Mouse (Mus musculus): Measurements from ENCODE around the gene Nppc. TPM values are rescaled to one million over a fixed set of nuclear protein-coding genes. Genes with fewer than 3 reads are reported as not detected.

Nppc gene
- polyA plus RNA-seq, 1 experiment from 2014 or later, result 13.8 TPM

DNA sequence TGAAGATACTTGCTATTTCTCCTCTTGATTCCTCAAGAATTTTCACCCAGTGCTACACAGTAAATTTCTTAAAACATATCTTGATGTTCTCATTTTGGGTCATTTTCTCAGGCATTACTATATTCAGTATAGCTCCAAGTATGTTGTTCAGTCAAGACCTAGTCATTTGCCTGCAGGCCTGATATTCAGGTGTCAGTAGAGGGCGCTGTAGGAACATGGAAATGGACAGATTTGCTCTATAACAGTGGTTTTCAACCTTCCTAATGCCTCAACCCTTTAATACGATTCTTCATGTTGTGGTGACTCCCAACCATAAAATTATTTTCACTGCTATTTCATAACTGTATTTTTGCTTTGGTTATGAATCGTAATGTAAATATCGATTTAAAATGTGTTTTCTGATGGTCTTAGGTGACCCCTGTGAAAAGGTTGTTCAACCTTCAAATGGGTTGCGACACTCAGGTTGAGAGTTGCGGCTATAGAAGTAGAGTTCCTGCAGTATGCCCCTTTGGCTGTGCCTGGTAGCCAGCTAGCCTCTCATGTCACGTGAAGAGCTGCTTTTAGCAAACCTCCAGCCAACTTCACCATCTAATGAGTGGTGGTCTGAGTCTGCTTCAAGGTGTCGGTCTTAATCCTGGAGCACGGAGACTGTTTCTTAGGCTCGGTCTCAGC, 51.8 kb downstream of the Nppc start:
- H3K27ac ChIP-seq, result no peak overlapping the region
- H3K36me3 ChIP-seq, result no peaks in the 10 kb centered on the region
- no peaks in the 10 kb centered on the region for H3K4me1 ChIP-seq
- H3K9me3 ChIP-seq, result no peaks in the 10 kb centered on the region
- no peak overlapping the region for H3K9ac ChIP-seq
- ATAC-seq (ENCODE audit: low FRiP score, low read depth), result peak; percentile 63; the same call in 1 of the 2 replicates
- 63% methylated on average over 10 of the region's 10 CpGs for WGBS
- H3K4me3 ChIP-seq, result no peak overlapping the region
- no peak overlapping the region for H3K4me2 ChIP-seq (replicated peaks)
- H3K27me3 ChIP-seq (replicated peaks), result no peaks in the 10 kb centered on the region

Small RNAs within 50 kb of the gene (microRNA-seq; reads per million reads assigned to microRNA genes)
- gene Gm22955, result not detected

Other genes with a start within 250 kb of the Nppc start
- gene Nmur1, start 244.3 kb downstream of the Nppc start, polyA plus RNA-seq (2016; fragmentation: Nextera tagmentation; extraction: Ambion mirVana), result 0.15 and 0.40 TPM in 2 replicates
- gene Tex44, start 244.2 kb downstream of the Nppc start, polyA plus RNA-seq (2016; fragmentation: Nextera tagmentation; extraction: Ambion mirVana), result not detected in 2 replicates
- 2,887 and 2,907 TPM in 2 replicates for gene Ptma, start 143.8 kb downstream of the Nppc start, polyA plus RNA-seq (2016; fragmentation: Nextera tagmentation; extraction: Ambion mirVana)
- gene Pde6d, start 87.9 kb downstream of the Nppc start, polyA plus RNA-seq (2016; fragmentation: Nextera tagmentation; extraction: Ambion mirVana), result 98.8 and 104 TPM in 2 replicates
- 66.1 and 70.1 TPM in 2 replicates for gene Cops7b, start 87.7 kb downstream of the Nppc start, polyA plus RNA-seq (2016; fragmentation: Nextera tagmentation; extraction: Ambion mirVana)
- 38.7 and 40.7 TPM in 2 replicates for gene Dis3l2, start 33.2 kb upstream of the Nppc start, polyA plus RNA-seq (2016; fragmentation: Nextera tagmentation; extraction: Ambion mirVana)